Mouse (Mus musculus) liver, embryonic 12.5 days (tissue): ENCODE data around the gene Oprl1. TPM values are rescaled to one million over a fixed set of nuclear protein-coding genes. Genes with fewer than 3 reads are reported as not detected.

Source experiments
- ATAC-seq: fragments of 200-750 bp; cut with Nextera tagmentation; 2 replicates; pipeline ENCODE4 v1.8.0; 2017; ENCODE audit warnings: moderate number of reproducible peaks, mild to moderate bottlenecking, moderate library complexity
- H3K27ac ChIP-seq: fragments of 300-500 bp; sonication (generic); 2 replicates; pipeline ENCODE4 v1.5.1; 2016; ENCODE audit warnings: mild to moderate bottlenecking
- H3K27me3 ChIP-seq: fragments of 300-500 bp; sonication (generic); replicated peaks from 2 replicates; pipeline ENCODE4 v1.6.1; 2016; ENCODE audit warnings: mild to moderate bottlenecking, moderate library complexity
- H3K36me3 ChIP-seq: fragments of 300-500 bp; sonication (generic); 2 replicates; pipeline ENCODE4 v1.6.1; 2016; ENCODE audit warnings: mild to moderate bottlenecking, moderate library complexity
- H3K4me1 ChIP-seq: fragments of 300-500 bp; sonication (generic); 2 replicates; pipeline ENCODE4 v1.6.1; 2016
- H3K4me2 ChIP-seq: fragments of 300-500 bp; sonication (generic); 2 replicates; pipeline ENCODE4 v1.6.1; 2016; ENCODE audit warnings: mild to moderate bottlenecking, moderate library complexity
- H3K4me3 ChIP-seq: fragments of 300-500 bp; sonication (generic); 2 replicates; pipeline ENCODE4 v1.5.1; 2016; ENCODE audit warnings: mild to moderate bottlenecking, moderate library complexity
- H3K9ac ChIP-seq: fragments of 300-500 bp; sonication (generic); 2 replicates; pipeline ENCODE4 v1.6.1; 2016; ENCODE audit warnings: mild to moderate bottlenecking, moderate library complexity
- H3K9me3 ChIP-seq: fragments of 300-500 bp; sonication (generic); replicated peaks from 2 replicates; pipeline ENCODE4 v1.6.1; 2016; ENCODE audit warnings: mild to moderate bottlenecking, moderate library complexity
- WGBS: fragments of 180-500 bp; shearing (Covaris S2); methylation state at CpG from one replicate; pipeline ENCODE4 v1.1.7; 2016; ENCODE audit not compliant: insufficient replicate concordance; 5-methylcytosine and 5-hydroxymethylcytosine counted together
- polyA plus RNA-seq: library from polyadenylated mRNA; unstranded; fragments of >200 nt; fragmentation: Nextera tagmentation; extraction: Ambion mirVana; gene quantifications from 2 replicates; pipeline ENCODE4 v1.2.1, GENCODE M21; 2016

Gene Oprl1
- polyA plus RNA-seq, 1 experiment from 2014 or later, result 0.94 TPM

DNA sequence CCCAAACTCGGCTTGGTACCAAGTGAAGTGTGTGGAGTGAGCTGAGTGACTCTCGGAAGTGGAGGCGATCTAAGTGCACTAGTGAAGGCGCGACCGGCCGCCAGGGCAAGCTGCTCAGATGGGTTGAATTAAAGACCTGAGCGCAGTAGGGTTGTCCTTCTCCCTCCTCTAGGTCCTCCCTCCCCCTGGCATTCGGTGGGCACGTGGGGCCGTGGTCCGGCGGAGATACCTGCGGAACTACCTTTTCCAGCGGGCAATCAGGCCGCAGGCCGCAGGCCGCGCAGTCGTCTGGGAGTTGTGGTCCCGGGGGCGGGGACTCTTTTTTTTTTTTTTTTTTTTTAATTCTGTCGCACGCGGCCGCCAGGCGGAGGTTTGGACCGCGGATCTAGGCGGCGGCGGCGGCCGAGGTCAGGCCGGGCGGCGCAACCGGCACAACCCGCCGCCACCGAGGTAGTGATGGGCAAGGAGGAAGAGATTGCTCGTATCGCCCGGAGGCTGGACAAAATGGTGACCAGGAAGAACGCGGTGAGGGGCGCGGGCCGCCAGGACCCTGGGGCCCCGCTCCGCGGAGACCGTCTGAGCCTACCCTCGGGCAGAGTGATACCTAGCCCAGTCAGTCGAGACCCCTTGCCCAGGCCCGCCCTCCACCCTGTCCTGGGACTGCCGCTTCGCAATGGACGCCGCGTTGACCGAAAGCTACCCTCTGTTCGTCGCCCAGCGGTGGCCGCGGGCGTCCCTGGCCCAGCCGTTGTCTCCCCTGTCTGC, 34.7 kb upstream of the Oprl1 start, which contains the start of gene Tcea2:
Gene Tcea2, plus strand, starts transcription at position 360 of the 765 bp plus-strand sequence.
- H3K4me2 ChIP-seq, result peak within 1 kb of the TSS; percentile 90
- peaks cover 24% of the 10 kb centered on the region for H3K27me3 ChIP-seq
- under 1% methylated on average over 69 of the region's 69 CpGs for WGBS
- peaks cover 43% of the 10 kb centered on the region for H3K4me1 ChIP-seq
- H3K9me3 ChIP-seq, result no peaks in the 10 kb centered on the region
- peak within 1 kb of the TSS; percentile 63 for H3K4me3 ChIP-seq
- no peaks in the 10 kb centered on the region for H3K36me3 ChIP-seq
- H3K9ac ChIP-seq, result peak within 1 kb of the TSS; percentile 72
- H3K27ac ChIP-seq, result 0 out of 2 replicates have a peak within 1 kb of the TSS, but pooled peaks have one; percentile 23
- ATAC-seq, result peak; percentile 28; the same call in 1 of the 2 replicates

DNA sequence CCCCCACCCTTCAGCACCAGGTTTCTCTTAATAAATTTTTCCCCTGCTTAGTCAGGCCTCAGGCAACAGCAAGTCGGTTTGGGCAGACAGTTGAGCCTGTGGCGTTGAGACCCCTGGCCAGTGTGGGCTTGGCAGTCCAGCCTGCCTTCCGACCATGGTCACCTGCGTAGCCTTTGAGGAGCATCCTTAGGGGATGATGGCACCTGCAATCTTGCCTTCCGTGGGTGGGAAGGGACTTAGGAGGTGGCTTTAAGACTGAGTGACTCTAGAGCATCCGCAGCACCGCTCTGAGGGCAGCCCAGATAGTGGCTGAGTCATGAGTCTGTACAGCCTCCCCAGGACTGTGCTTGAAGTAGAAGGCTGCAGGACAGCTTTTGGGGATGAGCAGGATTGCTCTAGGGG, 34.1 kb upstream of the Oprl1 start:
- H3K36me3 ChIP-seq, result no peaks in the 10 kb centered on the region
- ATAC-seq, result peak; percentile 19; the same call in 1 of the 2 replicates
- WGBS, result 14% methylated on average over 7 of the region's 7 CpGs
- H3K4me2 ChIP-seq, result peak overlapping the region; percentile 90
- H3K27me3 ChIP-seq, result peaks cover 21% of the 10 kb centered on the region; the same call in 1 of the 2 replicates
- no peak overlapping the region for H3K27ac ChIP-seq
- H3K9ac ChIP-seq, result peak overlapping the region; percentile 72
- peak overlapping the region; percentile 63 for H3K4me3 ChIP-seq
- no peaks in the 10 kb centered on the region for H3K9me3 ChIP-seq
- H3K4me1 ChIP-seq, result peaks cover 37% of the 10 kb centered on the region

DNA sequence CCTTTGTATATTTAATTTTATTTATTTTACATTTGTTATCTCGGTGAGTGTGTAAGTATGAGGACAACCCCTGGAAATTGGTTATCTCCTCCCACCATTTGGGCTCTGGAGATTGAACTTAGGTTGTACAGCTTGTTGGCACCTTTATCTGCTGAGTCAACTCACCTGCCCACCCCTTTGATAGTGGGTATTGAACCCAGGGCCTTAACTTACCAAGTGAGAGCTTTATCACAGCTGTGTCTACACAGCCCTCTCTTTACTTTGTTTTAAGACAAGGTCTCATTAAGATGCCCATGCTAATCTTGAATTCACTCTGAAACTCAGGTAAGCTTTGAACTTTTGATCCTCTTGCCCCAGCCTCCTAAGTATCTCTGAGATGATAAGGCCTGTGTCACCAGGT, 32.8 kb upstream of the Oprl1 start:
- H3K9me3 ChIP-seq, result no peaks in the 10 kb centered on the region
- no peak for ATAC-seq
- no peak overlapping the region for H3K9ac ChIP-seq
- H3K4me1 ChIP-seq, result peaks cover 32% of the 10 kb centered on the region
- H3K4me2 ChIP-seq, result no peak overlapping the region
- WGBS, result 58% methylated on average over 1 of the region's 1 CpGs
- H3K27ac ChIP-seq, result no peak overlapping the region
- peaks cover 7% of the 10 kb centered on the region; the same call in 1 of the 2 replicates for H3K36me3 ChIP-seq
- no peak overlapping the region for H3K4me3 ChIP-seq
- H3K27me3 ChIP-seq, result peaks cover 19% of the 10 kb centered on the region; the same call in 1 of the 2 replicates

GRCm38 (mm10) chr2:181683381-181683780, 31.4 kb upstream of the Oprl1 start:
- Histone ChIP-seq H3K4me1 (peaks cover 26% of the 10 kb centered on the region), H3K9me3 (no peaks in the 10 kb centered on the region), H3K4me2 (no peak overlapping the region), H3K27ac (no peak overlapping the region), H3K36me3 (peaks cover 18% of the 10 kb centered on the region), H3K9ac (no peak overlapping the region), H3K4me3 (no peak overlapping the region), H3K27me3 (peaks cover 17% of the 10 kb centered on the region; the same call in 1 of the 2 replicates)
- WGBS, result 70% methylated on average over 4 of the region's 4 CpGs
- no peak for ATAC-seq

DNA sequence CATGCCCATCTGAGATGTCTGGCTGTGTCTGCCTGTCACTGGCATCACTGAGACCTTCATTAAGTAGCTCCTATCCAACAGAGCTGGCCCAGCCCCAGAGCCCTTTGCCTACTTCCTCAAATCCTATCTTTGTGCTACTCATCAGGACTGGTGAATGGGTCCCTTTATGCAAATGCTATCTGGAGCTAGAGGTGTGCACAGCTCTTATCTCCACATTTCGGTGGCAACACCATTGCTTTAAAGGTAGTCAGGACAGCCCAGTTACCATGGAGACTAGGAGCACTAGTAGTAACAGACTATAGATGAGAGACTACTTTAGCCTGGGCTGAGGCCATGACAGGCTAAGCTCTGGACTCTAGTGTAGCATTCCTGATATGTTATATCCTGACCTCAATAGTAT, 30.1 kb upstream of the Oprl1 start:
- Histone ChIP-seq H3K4me3 (no peak overlapping the region), H3K4me2 (no peak overlapping the region), H3K27me3 (peaks cover 17% of the 10 kb centered on the region; the same call in 1 of the 2 replicates), H3K9ac (no peak overlapping the region), H3K36me3 (peaks cover 32% of the 10 kb centered on the region), H3K27ac (no peak overlapping the region), H3K9me3 (no peaks in the 10 kb centered on the region), H3K4me1 (peaks cover 20% of the 10 kb centered on the region)
- no peak for ATAC-seq
- WGBS, result 18% methylated on average over 1 of the region's 1 CpGs

DNA sequence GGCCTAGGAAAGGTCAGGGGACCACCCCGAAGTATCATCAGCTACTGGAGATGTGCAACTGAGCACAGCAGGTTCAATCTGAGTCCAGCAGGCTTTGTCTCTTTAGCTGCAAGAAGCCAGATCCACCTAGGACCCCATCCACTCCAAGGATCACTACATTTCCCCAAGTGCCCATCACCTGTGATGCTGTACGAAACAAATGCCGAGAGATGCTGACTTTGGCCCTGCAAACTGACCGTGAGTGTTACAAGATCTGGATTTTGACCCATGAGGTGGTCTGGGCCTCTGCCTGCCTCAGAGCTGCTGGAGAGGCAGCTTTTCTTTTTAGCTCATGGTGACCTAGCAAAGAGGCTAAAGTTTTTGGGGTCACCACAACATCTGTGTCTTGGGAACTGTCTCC, 29.1 kb upstream of the Oprl1 start:
- no peak overlapping the region for H3K9ac ChIP-seq
- peaks cover 14% of the 10 kb centered on the region for H3K4me1 ChIP-seq
- H3K4me2 ChIP-seq, result no peak overlapping the region
- no peaks in the 10 kb centered on the region for H3K9me3 ChIP-seq
- peaks cover 13% of the 10 kb centered on the region; the same call in 1 of the 2 replicates for H3K27me3 ChIP-seq
- no peak overlapping the region for H3K4me3 ChIP-seq
- H3K27ac ChIP-seq, result no peak overlapping the region
- WGBS, result 74% methylated on average over 4 of the region's 4 CpGs
- peaks cover 35% of the 10 kb centered on the region for H3K36me3 ChIP-seq
- no peak for ATAC-seq

GRCm38 (mm10) chr2:181687586-181687985, 27.2 kb upstream of the Oprl1 start:
- Histone ChIP-seq H3K36me3 (peaks cover 35% of the 10 kb centered on the region), H3K4me3 (no peak overlapping the region), H3K27me3 (peaks cover 2% of the 10 kb centered on the region; the same call in 1 of the 2 replicates), H3K4me1 (peaks cover 8% of the 10 kb centered on the region), H3K9ac (no peak overlapping the region), H3K4me2 (no peak overlapping the region), H3K9me3 (no peaks in the 10 kb centered on the region), H3K27ac (no peak overlapping the region)
- WGBS, result 79% methylated on average over 8 of the region's 8 CpGs
- no peak for ATAC-seq

GRCm38 (mm10) chr2:181689466-181690160, 25.2 kb upstream of the Oprl1 start:
- Histone ChIP-seq H3K9ac (no peak overlapping the region), H3K4me1 (peaks cover 28% of the 10 kb centered on the region)
- ATAC-seq, result no peak

GRCm38 (mm10) chr2:181691083-181691482, 23.7 kb upstream of the Oprl1 start:
- no peak for ATAC-seq
- peaks cover 29% of the 10 kb centered on the region for H3K4me1 ChIP-seq
- H3K9me3 ChIP-seq, result no peaks in the 10 kb centered on the region
- no peak overlapping the region for H3K9ac ChIP-seq
- peaks cover 27% of the 10 kb centered on the region for H3K27me3 ChIP-seq
- H3K36me3 ChIP-seq, result peaks cover 35% of the 10 kb centered on the region
- WGBS, result 58% methylated on average over 6 of the region's 6 CpGs
- peak overlapping the region; percentile 32 for H3K4me2 ChIP-seq
- peak overlapping the region; percentile 12; the same call in 1 of the 2 replicates for H3K4me3 ChIP-seq
- H3K27ac ChIP-seq, result no peak overlapping the region

More at GRCm38 (mm10) chr2:181689466-181690160, 25.2 kb upstream of the Oprl1 start:
- Histone ChIP-seq H3K27me3 (peaks cover 20% of the 10 kb centered on the region), H3K27ac (no peak overlapping the region), H3K4me2 (no peak overlapping the region; the same call in 1 of the 2 replicates), H3K9me3 (no peaks in the 10 kb centered on the region), H3K4me3 (no peak overlapping the region), H3K36me3 (peaks cover 35% of the 10 kb centered on the region)
- WGBS, result 77% methylated on average over 10 of the region's 10 CpGs

DNA sequence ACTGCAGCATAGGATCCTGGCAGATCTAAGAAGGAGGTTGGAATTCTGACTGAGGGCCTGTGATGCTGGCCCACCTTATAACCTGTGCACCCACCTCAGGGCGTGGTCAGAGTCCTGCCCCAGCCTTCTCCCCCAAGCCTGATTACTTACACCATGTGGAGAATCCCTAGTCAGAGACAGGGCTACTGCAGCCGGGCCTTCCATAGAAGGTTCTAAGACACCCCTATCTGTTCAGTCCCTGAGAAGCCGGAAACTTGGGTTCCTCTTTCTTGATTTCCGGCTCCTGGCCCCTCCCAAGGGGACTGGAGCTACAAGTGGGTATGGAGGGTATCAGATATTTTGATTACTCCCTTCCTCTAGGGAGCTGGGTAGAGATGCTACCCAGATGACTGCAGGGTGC, 23.2 kb upstream of the Oprl1 start:
- Histone ChIP-seq H3K36me3 (peaks cover 32% of the 10 kb centered on the region), H3K9me3 (no peaks in the 10 kb centered on the region), H3K4me2 (peak overlapping the region; percentile 32), H3K9ac (no peak overlapping the region), H3K4me1 (peaks cover 29% of the 10 kb centered on the region), H3K27me3 (peaks cover 27% of the 10 kb centered on the region), H3K27ac (no peak overlapping the region), H3K4me3 (0 out of 2 replicates have a peak overlapping the region, but pooled peaks have one; percentile 12)
- no peak for ATAC-seq
- WGBS, result 34% methylated on average over 4 of the region's 4 CpGs

DNA sequence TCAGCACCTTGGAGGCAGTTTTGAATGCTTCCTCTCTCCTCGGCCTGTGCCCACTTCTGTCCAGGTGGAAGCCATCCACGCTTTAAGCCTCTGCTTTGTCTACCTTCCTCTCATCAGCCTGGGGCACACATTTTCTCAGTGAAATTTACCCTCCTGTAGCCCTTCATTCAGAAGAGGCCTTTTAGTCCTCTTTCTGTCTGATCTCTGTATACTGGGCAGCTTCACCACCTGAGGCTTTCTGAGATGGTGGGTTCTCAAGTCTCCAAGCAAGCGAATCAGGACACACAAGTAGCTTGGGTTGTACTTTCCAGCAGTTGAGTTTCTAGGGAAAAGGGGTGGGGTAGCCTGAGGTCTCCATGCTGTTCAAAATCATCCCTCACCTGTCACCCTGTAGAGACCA, 22.5 kb upstream of the Oprl1 start:
- no peaks in the 10 kb centered on the region for H3K9me3 ChIP-seq
- H3K27me3 ChIP-seq, result peaks cover 27% of the 10 kb centered on the region
- H3K4me2 ChIP-seq, result peak overlapping the region; percentile 87
- no peak overlapping the region for H3K27ac ChIP-seq
- H3K4me1 ChIP-seq, result peaks cover 29% of the 10 kb centered on the region
- H3K4me3 ChIP-seq, result peak overlapping the region; percentile 62; the same call in 1 of the 2 replicates
- no peak for ATAC-seq
- no peak overlapping the region for H3K9ac ChIP-seq
- WGBS, result 65% methylated on average over 3 of the region's 3 CpGs
- H3K36me3 ChIP-seq, result peaks cover 26% of the 10 kb centered on the region
